Mouse (Mus musculus): Measurements from ENCODE around the gene Luc7l3.

The Luc7l3 gene

GRCm38 (mm10) chr11:94261585-94262370, 60.0 kb downstream of the Luc7l3 start:
- no peak for DNase-seq (ENCODE audit: low read depth, low spot score)

- DNase-seq (ENCODE audit: low read depth, low spot score), result no peak
Measured at GRCm38 (mm10) chr11:94259814-94260213, 62.0 kb downstream of the Luc7l3 start.

GRCm38 (mm10) chr11:94257987-94258386, 63.8 kb downstream of the Luc7l3 start:
- no peak for DNase-seq (ENCODE audit: low read depth, low spot score)

GRCm38 (mm10) chr11:94255733-94256132, 66.1 kb downstream of the Luc7l3 start:
- no peak for DNase-seq (ENCODE audit: low read depth, low spot score)

- DNase-seq (ENCODE audit: low read depth, low spot score), result no peak
Measured at GRCm38 (mm10) chr11:94253691-94254090, 68.1 kb downstream of the Luc7l3 start.

- no peak for DNase-seq (ENCODE audit: low read depth, low spot score)
Measured at GRCm38 (mm10) chr11:94253156-94253555, 68.6 kb downstream of the Luc7l3 start.

GRCm38 (mm10) chr11:94246789-94247061, 75.1 kb downstream of the Luc7l3 start:
- no peak for DNase-seq (ENCODE audit: low read depth, low spot score)

- peak; percentile 17 for DNase-seq (ENCODE audit: low read depth, low spot score)
Measured at GRCm38 (mm10) chr11:94245955-94246788, 75.6 kb downstream of the Luc7l3 start, which contains the start of gene Wfikkn2. TSS of gene Wfikkn2 (minus strand) at chr11:94246005.

GRCm38 (mm10) chr11:94244385-94244784, 77.4 kb downstream of the Luc7l3 start:
- no peak for DNase-seq (ENCODE audit: low read depth, low spot score)

GRCm38 (mm10) chr11:94243422-94244180, 78.2 kb downstream of the Luc7l3 start:
- peak; percentile 21 for DNase-seq (ENCODE audit: low read depth, low spot score)

GRCm38 (mm10) chr11:94242760-94243421, 78.9 kb downstream of the Luc7l3 start:
- peak; percentile 26 for DNase-seq (ENCODE audit: low read depth, low spot score)

GRCm38 (mm10) chr11:94239706-94240105, 82.1 kb downstream of the Luc7l3 start:
- DNase-seq (ENCODE audit: low read depth, low spot score), result no peak

- DNase-seq (ENCODE audit: low read depth, low spot score), result no peak
Measured at GRCm38 (mm10) chr11:94238786-94239185, 83.0 kb downstream of the Luc7l3 start.
